Mouse (Mus musculus): ENCODE data around the gene Enox1. TPM values are rescaled to one million over a fixed set of nuclear protein-coding genes. Genes with fewer than 3 reads are reported as not detected.

Enox1 gene
- polyA plus RNA-seq, 1 experiment: 3.1 TPM

DNA sequence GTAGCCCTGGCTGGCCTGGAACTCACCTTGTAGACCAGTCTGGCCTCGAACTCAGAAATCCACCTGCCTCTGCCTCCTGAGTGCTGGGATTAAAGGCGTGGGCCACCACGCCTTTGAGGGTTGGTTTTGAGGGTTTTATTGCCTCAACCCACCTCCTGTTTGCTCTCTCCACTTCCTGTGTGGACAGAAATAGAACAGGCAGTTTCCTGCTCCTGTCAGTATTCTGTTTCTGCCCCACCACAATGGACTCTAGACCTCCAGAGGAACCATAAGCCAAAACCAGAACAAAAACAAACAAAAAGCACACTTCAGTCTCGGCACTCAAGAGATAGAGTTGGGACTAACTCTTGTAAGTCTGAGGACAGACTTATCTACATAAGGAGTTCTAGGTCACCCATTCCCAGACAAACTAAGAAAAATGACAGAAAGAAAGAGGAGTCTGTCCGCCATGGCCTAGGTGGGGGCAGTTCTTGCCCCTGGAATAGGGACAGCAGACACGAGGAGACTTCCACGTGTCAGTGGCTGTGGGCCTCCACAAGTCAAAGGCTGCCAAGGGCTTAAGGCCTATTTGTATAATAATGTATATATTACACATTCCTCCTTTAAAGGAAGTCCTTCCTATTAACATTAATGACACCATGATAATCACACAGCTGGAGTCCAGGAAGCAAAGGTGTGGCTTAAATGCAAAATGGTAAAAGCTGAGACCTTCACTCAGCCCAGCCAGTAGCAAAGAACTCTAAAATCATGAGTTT is 362.6 kb downstream of the Enox1 start:
- Histone ChIP-seq H3K79me2 (ENCODE audit: control insufficient read depth, insufficient read depth) (no peaks in the 10 kb centered on the region), H3K36me3 (ENCODE audit: control insufficient read depth, insufficient read depth) (no peaks in the 10 kb centered on the region), H3K4me3 (no peak overlapping the region), H3ac (ENCODE audit: control insufficient read depth, insufficient read length) (no peak overlapping the region), H3K27me3 (ENCODE audit: control insufficient read depth, insufficient read depth, insufficient read length) (no peaks in the 10 kb centered on the region), H3K4me2 (ENCODE audit: low read depth) (no peak overlapping the region)
- TF ChIP-seq MYOG (IDR thresholded peaks at IDR 0.05; ENCODE audit: control insufficient read depth in 1 of 3, insufficient read depth in 1 of 3, insufficient read length in 2 of 3, low read depth in 2 of 3) (no peak), SRF (IDR thresholded peaks at IDR 0.05; ENCODE audit: control insufficient read depth, insufficient read length, low read depth) (no peak), E2F4 (IDR thresholded peaks at IDR 0.05; ENCODE audit: insufficient read depth) (no peak), REST (IDR thresholded peaks at IDR 0.05; ENCODE audit: insufficient read depth, insufficient read length) (no peak), MYOD1 (IDR thresholded peaks at IDR 0.05; ENCODE audit: control insufficient read depth in 1 of 3, insufficient read length in 2 of 3, low read depth in 2 of 3) (no peak), USF1 (IDR thresholded peaks at IDR 0.05; ENCODE audit: low read depth) (no peak), MAX (IDR thresholded peaks at IDR 0.05; ENCODE audit: low read depth) (no peak), CEBPB (IDR thresholded peaks at IDR 0.05; ENCODE audit: insufficient read depth, poor library complexity, severe bottlenecking) (no peak), POLR2AphosphoS2 (IDR thresholded peaks at IDR 0.05; ENCODE audit: insufficient read length, low read depth) (no peak)

DNA sequence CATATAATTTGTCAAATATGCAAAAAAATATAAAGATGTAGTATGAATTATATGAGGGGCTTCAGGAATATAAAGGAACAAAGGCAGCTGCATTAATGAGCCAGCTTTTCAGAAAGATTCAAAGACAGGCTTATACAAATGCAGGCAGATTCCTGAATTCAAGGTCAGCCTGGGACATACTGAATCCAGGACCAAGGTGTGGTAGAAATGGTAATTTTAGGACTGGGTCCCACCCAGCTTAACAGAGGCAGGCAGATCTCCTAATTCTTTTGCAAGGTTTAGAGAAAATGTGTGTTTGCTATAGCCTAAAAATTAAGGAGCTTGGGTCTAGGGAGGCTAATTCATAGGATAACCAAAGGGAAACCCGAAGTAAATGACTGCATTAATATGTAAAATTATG is 363.1 kb downstream of the Enox1 start:
- no peaks in the 10 kb centered on the region for H3K27me3 ChIP-seq (ENCODE audit: control insufficient read depth, insufficient read depth, insufficient read length)
- H3K4me3 ChIP-seq: no peak overlapping the region
- no peaks in the 10 kb centered on the region for H3K36me3 ChIP-seq (ENCODE audit: control insufficient read depth, insufficient read depth)
- no peak for TF ChIP-seq E2F4 (IDR thresholded peaks at IDR 0.05; ENCODE audit: insufficient read depth)
- TF ChIP-seq USF1 (IDR thresholded peaks at IDR 0.05; ENCODE audit: low read depth): no peak
- TF ChIP-seq MAX (IDR thresholded peaks at IDR 0.05; ENCODE audit: low read depth): no peak
- no peak for TF ChIP-seq CEBPB (IDR thresholded peaks at IDR 0.05; ENCODE audit: insufficient read depth, poor library complexity, severe bottlenecking)
- no peak for TF ChIP-seq REST (IDR thresholded peaks at IDR 0.05; ENCODE audit: insufficient read depth, insufficient read length)
- TF ChIP-seq MYOD1 (IDR thresholded peaks at IDR 0.05; ENCODE audit: control insufficient read depth in 1 of 3, insufficient read length in 2 of 3, low read depth in 2 of 3): no peak
- TF ChIP-seq POLR2A (IDR thresholded peaks at IDR 0.05; ENCODE audit: insufficient read length, low read depth): no peak
- TF ChIP-seq TCF3 (IDR thresholded peaks at IDR 0.05; ENCODE audit: insufficient read length, low read depth): no peak
- TF ChIP-seq MYOG (IDR thresholded peaks at IDR 0.05; ENCODE audit: control insufficient read depth in 1 of 3, insufficient read depth in 1 of 3, insufficient read length in 2 of 3, low read depth in 2 of 3): no peak
- TF ChIP-seq TCF12 (IDR thresholded peaks at IDR 0.05; ENCODE audit: insufficient read depth, poor library complexity, severe bottlenecking): no peak
- TF ChIP-seq POLR2AphosphoS2 (IDR thresholded peaks at IDR 0.05; ENCODE audit: insufficient read length, low read depth): no peak
- H3ac ChIP-seq (ENCODE audit: control insufficient read depth, insufficient read length): no peak overlapping the region
- H3K79me2 ChIP-seq (ENCODE audit: control insufficient read depth, insufficient read depth): no peaks in the 10 kb centered on the region
- H3K4me2 ChIP-seq (ENCODE audit: low read depth): no peak overlapping the region

- Histone ChIP-seq H3K4me2 (ENCODE audit: low read depth) (no peak overlapping the region), H3K79me2 (ENCODE audit: control insufficient read depth, insufficient read depth) (no peaks in the 10 kb centered on the region), H3ac (ENCODE audit: control insufficient read depth, insufficient read length) (no peak overlapping the region), H3K27me3 (ENCODE audit: control insufficient read depth, insufficient read depth, insufficient read length) (no peaks in the 10 kb centered on the region), H3K4me3 (no peak overlapping the region), H3K36me3 (ENCODE audit: control insufficient read depth, insufficient read depth) (no peaks in the 10 kb centered on the region)
- TF ChIP-seq MAX (IDR thresholded peaks at IDR 0.05; ENCODE audit: low read depth) (no peak), SRF (IDR thresholded peaks at IDR 0.05; ENCODE audit: control insufficient read depth, insufficient read length, low read depth) (no peak), TCF3 (IDR thresholded peaks at IDR 0.05; ENCODE audit: insufficient read length, low read depth) (no peak), TCF12 (IDR thresholded peaks at IDR 0.05; ENCODE audit: insufficient read depth, poor library complexity, severe bottlenecking) (no peak), MYOG (IDR thresholded peaks at IDR 0.05; ENCODE audit: control insufficient read depth in 1 of 3, insufficient read depth in 1 of 3, insufficient read length in 2 of 3, low read depth in 2 of 3) (no peak), MYOD1 (IDR thresholded peaks at IDR 0.05; ENCODE audit: control insufficient read depth in 1 of 3, insufficient read length in 2 of 3, low read depth in 2 of 3) (no peak)
These were observed 367.7 kb downstream of the Enox1 start for GRCm38 (mm10) chr14:77524303-77524702.

DNA sequence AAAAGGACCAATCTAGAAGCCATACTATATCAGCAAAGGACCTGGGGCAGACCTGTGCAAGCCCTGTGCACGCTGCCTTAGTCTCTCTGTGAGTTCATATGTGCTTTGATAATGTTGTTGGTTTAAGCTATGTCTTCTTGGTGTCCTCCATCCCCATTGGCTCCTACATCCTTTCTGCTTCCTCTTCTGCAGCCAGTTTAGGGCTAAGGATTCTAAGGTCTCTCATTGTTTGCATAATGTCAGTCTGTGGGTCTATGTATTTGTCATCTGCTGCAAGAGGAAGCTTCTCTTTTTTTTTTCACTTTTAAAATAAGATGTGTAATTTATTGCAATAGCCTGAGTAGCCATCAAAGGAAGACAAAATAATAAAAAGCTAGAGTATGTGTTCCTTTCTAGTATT is 369.7 kb downstream of the Enox1 start:
- Histone ChIP-seq H3ac (ENCODE audit: control insufficient read depth, insufficient read length) (no peak overlapping the region), H3K4me3 (no peak overlapping the region), H3K27me3 (ENCODE audit: control insufficient read depth, insufficient read depth, insufficient read length) (no peaks in the 10 kb centered on the region)

DNA sequence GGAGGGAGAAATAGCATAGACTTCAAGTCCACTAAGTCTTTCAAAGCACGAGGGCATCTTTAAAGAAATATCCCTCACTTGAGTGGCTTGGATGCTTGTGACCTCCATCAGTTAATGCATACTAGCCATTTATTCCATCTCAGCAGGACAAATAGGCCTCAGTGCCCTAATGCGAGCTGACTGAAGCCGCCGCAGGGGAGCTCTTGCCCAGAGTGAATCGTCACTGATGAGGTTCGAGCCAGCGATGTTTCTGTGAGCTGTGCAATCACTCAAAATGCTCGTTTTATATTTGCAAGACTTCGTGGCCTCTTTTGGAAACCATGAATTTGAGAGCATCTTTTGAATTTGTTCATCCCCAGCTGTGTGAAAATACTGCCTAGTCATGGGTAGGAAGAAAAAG is 372.6 kb downstream of the Enox1 start:
- H3K36me3 ChIP-seq (ENCODE audit: control insufficient read depth, insufficient read depth): no peaks in the 10 kb centered on the region
- TF ChIP-seq MYOG (IDR thresholded peaks at IDR 0.05; ENCODE audit: control insufficient read depth in 1 of 3, insufficient read depth in 1 of 3, insufficient read length in 2 of 3, low read depth in 2 of 3) (no peak), E2F4 (IDR thresholded peaks at IDR 0.05; ENCODE audit: insufficient read depth) (no peak), REST (IDR thresholded peaks at IDR 0.05; ENCODE audit: insufficient read depth, insufficient read length) (no peak), USF1 (IDR thresholded peaks at IDR 0.05; ENCODE audit: low read depth) (no peak), POLR2AphosphoS2 (IDR thresholded peaks at IDR 0.05; ENCODE audit: insufficient read length, low read depth) (no peak), CEBPB (IDR thresholded peaks at IDR 0.05; ENCODE audit: insufficient read depth, poor library complexity, severe bottlenecking) (no peak)
- H3K27me3 ChIP-seq (ENCODE audit: control insufficient read depth, insufficient read depth, insufficient read length): no peaks in the 10 kb centered on the region
- H3K4me3 ChIP-seq: no peak overlapping the region
- no peaks in the 10 kb centered on the region for H3K79me2 ChIP-seq (ENCODE audit: control insufficient read depth, insufficient read depth)
- H3ac ChIP-seq (ENCODE audit: control insufficient read depth, insufficient read length): no peak overlapping the region
- H3K4me2 ChIP-seq (ENCODE audit: low read depth): no peak overlapping the region

More for the DNA sequence above, 369.7 kb downstream of the Enox1 start:
- H3K79me2 ChIP-seq (ENCODE audit: control insufficient read depth, insufficient read depth): no peaks in the 10 kb centered on the region
- no peaks in the 10 kb centered on the region for H3K36me3 ChIP-seq (ENCODE audit: control insufficient read depth, insufficient read depth)
- H3K4me2 ChIP-seq (ENCODE audit: low read depth): no peak overlapping the region
- TF ChIP-seq TCF12 (IDR thresholded peaks at IDR 0.05; ENCODE audit: insufficient read depth, poor library complexity, severe bottlenecking): no peak

Data from myocyte (in vitro differentiated cells).